Mouse (Mus musculus) ovary, postnatal 36 days (tissue): ENCODE measurements around the gene Dedd2.

Experiments used
- DNase-seq: peaks from one replicate; pipeline ENCODE4 v3.0.0; 2022; ENCODE audit warnings: low spot score, mixed read lengths

The Dedd2 gene

DNA sequence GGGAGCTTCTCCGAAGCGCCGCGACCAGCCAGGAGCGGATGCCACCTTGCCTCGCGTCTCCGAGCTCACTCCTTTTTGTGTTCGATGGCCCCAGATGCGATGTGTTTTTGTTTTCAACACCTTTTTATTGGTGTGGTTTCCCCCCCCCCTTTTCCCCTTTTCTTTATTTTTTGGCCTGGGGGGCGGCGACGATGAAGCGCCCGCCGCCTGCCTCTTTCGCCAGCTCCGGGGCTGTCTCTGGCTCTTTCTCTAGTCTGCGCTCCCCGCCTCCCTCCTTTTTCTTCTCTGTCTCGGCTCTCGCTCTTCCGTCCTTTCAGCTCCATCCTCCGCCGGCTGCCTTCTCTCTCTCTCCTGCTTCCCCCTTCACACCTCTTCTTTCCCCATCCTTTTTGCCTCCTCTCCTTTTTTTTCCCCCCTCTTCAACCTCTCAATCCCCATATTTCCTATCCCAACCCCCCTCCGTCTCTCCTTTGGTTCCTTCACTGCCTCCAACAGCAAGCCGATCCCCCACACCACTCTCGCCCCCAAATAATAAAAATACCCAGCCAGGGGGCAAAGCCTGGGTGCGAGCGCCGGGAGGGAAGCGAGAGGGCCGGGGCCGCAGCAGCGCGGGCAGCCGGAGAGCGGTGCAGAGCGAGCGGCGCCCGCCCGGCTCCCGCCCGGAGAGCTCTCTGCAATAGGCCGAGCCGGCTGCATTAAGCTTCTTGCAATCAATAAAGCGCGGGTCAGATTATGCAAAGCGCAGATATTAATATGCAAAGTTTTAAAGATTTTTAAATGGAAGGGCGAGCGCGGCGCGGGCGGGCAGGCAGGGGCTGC lies 41.4 kb downstream of the Dedd2 start:
- DNase-seq, result no peak

DNA sequence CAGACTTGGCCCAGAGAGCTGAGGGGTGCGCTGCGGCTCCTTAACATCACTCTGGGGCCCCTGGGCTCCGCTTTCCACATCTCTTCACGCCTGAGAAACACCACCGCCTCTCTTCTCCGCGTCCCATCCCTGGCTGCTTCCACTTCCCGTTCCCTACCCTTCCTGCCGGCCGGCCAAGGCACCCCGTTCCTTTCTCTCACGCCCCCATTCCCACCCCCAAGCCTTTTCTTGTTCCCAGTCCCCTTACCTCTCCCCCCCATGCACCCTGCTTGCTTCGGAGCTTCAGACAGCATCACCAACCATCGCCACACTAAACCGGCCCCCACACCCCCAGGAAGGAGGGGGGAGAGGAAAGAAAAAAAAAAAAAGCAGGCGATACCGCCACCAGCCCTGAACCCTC lies 42.1 kb downstream of the Dedd2 start:
- DNase-seq, result no peak

DNA sequence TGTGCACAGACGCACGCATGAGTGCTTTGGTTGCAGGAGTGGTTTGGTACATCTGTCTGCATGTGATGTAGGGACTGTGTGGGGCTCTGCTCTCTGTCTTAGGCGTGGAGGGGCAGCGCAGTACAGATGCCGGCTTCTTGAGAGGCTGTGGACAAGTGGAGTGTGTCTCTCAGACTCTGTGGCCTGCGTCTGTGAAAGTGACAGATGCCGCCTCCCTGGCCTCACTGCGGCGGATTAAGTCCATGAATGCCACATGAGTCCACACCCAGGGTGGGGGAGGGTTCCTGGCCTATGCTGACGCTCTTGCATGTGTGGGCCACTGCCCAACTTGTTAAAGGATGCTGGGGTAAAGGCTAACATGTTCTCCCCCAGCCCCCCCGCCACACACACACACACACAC lies 46.1 kb downstream of the Dedd2 start:
- DNase-seq, result no peak

DNA sequence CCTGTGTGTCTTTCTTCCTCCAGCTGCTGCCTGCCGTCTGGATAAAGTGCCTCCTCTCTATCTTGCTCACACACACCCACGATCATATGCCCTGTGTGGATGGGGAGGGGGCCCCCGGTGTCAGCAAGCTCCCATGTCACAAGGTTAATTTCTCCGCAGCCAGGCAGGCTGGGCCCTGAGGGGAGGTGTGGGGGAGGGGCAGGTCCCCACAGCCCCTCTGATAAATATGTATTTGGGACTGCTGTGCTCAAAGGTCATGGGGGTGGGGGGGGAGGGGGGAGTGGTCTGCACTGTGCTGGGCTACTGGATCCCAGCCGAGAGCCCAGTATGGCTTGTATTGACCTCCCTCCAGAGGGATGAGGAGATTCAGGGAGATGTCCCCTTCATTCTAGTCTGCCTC lies 47.7 kb downstream of the Dedd2 start:
- no peak for DNase-seq

DNA sequence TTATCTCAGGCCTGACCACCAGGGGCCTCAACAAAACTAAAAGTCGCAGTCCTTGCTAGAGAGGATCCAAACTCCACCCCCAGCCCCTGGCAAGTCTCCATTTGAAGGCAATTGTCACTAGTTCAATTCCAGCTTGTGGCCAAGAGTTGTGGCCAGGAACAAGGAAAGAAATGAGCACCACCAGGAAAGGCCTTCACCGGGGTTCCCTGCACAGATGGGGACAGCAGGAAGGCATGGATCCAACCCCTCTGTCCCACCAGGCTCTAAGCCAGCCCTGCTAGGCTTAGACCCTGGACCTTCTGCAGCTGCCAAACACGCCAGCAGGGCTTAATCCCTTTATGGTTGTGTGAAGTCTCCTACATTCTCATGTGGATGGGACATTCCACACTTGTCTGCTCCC lies 49.8 kb downstream of the Dedd2 start:
- no peak for DNase-seq

DNA sequence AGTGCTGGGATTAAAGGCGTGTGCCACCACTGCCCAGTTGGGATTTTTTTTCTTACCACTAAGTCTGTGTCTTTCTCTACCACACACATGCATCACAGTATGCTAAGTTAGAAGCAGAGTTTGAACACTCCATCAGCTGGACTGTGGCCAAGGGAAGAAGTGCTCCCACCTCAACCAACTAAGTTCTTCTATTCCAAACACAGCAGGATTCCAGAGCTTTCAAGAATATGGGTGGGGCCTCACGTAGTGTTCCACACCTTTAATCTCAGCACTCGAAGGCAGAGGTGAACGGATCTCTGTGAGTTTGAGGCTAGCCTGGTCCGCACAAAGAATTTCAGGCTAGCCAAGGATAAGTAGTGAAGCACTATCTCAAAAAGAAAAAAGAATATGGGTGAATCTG lies 54.3 kb downstream of the Dedd2 start:
- DNase-seq, result no peak

DNA sequence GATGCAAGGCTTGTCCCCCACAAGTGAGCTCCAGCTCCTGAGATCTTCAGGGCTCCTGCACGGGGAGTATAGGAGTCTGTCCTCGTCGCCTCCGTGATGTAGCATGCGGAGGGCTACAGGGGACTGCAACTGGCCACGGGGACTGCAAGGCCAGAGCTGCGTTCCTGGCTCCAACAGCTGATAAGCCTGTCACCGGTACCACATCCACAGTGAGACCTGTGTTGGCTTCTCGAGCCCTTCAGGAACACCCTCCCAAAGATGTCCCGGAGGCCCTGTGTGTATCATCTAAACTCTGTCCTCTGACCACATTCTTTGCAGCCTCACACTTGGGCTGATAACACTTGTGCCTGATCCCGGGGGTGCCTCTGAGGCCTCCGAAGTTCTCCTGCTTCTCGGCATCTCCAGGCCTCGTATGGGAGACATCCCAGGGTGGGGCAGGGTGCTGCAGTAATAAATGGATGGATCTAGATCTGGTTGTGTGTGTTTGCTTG lies 64.2 kb downstream of the Dedd2 start:
- no peak for DNase-seq

DNA sequence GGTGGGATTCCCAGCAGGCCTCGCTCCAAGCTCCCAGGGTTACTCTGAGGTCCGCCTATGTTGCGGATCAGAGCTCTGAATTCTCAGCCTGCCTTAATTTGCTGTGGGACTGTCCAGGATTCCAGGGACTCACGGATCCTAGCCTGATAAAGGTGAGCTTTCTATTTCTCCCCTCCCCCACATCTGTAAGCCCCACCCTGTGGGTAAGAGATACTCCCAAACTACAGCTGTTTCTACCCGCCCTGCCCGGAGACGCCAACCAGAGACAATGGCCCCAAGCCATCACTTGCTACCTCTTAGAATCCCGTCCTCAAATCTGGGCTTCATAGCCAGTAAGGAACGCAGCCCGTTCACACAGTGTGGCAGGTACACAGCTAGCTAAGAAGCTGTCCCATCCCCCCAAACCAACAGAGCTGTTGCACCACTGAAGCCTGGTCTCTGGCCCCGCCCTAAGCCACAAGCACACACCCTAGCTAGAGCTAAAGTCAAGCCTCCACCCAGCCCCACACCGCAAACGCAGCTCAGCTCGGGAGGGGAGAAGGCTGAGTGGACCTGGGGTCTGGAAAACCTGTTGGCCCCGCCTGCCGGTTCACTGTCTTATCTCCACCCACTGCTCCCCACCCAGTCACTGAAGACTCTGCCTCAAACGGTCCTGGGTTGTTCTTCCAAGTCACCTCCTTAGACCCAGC lies 64.8 kb downstream of the Dedd2 start:
- DNase-seq, result no peak

DNA sequence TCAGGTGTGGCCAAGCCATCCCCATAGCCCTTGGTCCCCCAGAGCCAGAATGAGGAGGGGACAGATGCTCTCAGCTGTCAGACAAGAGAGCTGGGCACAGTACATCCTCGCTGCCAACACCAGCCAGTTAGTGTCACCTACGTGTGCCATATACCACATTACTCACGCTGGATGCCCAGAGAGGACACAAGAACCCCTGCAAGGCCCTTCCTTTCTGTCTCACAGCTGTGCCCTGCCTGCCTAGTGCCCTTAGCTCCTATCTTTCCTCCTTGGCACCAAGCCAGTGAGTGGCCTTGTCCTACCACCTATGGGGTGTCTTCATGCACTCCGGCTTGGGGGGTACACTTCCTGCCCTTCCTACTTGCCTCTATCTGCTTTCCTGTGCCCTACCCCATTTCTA lies 65.8 kb downstream of the Dedd2 start:
- DNase-seq, result no peak

DNA sequence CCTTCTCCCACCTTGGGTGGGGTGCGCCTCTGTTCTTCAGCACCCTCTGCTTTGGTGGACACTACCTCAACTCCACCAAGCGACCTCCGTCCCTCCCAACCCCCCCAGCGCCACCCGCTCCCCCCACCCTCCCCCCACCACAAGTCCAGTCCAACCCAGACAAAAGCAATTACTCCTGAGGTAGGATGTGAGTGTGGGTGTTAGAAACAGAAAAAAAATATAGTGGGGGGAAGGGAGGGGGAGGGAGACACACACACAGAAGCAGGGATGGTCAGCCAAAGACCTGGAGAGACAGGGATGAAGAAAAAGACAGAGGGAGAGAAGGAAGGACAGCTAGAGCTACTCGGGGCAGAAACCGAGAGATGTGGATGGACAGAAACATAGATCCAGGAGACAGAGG lies 66.6 kb downstream of the Dedd2 start:
- no peak for DNase-seq

DNA sequence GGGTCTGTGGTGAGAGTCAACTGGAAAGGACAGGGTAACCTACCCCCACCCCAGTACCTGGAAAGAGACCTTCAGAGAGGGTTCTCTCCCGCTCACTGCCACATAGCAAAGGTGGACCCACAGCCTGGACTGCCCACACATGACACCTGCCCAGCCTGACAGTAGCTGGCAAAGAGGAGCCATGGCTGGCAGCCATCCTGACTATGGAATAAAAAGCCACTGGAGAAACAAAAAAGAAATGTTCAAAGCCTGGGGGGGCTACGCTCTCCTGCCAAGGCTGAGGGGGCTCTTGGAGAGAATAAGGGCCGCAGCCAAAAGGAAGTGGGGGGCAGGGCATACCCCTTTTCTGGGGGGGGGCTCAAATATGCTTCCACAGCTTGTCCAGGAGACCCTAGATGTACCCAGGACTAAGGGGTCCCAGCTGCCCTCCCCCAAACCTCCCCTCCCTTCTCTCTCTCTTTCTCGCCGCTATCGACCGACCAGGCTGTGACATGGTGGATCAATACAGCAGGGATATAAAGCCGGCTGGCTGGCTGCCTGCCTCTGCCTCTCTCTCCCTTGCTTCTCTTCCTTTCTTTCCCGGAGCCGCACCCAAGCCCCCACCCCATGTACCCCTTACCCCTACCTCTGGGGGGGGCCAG lies 68.4 kb downstream of the Dedd2 start:
- DNase-seq, result no peak

DNA sequence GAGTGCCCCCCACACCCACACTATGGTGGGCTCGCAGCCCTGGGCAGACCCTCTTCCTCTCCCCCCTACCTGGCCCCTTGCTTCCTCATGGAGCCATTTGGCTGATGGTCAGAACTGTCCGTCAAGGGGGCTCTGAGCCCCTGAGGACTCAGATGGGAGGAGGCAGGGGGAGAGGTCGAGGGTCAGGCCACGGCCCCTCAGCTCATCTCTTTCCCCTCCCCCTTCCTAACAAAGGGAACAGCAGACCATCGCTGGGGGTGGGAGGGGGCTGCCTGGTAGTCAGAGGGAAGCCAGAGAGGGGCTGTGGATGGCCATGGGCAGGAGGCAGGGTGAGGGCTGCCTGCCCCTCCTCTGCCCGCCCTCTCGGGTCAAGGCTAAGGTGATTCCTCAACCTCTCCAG lies 69.4 kb downstream of the Dedd2 start:
- no peak for DNase-seq

DNA sequence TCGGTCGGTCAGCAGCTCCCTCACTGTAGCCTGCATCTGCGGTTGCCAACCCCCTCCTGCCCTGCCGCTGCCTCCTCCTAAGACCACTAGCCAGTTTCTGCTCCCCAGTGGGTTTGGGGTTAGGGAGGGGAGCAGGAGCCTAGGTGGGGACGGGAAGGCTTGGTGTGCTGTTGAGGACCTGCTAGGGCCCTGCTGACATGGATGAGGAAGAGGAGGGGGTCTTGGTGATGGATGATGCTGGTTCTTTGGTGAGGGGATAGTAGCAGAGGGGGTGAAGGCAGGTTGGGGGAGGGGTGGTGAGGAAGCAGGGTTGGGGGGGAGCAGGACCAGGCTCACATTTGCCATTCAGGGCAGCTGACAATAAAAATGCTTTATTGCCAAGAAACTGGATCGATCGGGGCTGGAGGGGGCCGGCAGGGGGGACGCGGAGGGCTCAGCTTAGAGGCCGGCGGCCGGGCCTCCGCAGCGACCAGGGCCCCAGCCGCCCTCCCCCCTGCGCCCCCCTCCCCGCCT lies 70.2 kb downstream of the Dedd2 start:
- no peak for DNase-seq
